Mouse (Mus musculus): ENCODE data around the gene Fam185a. TPM values are rescaled to one million over a fixed set of nuclear protein-coding genes. Genes with fewer than 3 reads are reported as not detected.

Fam185a gene
- polyA plus RNA-seq, 1 experiment from 2014 or later = 5.2 TPM

DNA sequence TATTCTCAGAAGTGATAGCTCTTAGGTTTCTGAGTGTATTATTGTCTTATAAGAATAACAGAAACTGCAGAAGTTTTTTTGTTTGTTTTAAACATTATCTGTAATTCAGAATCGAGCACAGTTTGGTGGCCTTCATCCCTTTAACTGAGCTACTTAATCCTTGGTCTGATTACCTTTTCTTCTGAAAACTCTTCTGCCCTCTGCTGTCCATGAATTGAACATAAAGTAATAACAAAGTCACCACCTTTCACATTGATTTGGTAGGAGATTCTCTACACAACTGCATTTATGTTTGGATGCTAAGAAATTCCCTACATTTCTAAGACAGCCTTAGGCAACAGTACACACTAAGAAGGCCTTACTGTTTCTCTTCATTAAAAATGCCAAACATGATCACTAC is 4.1 kb upstream of the Fam185a start:
- DNase-seq (ENCODE audit: low spot score) = peak; percentile 48

DNA sequence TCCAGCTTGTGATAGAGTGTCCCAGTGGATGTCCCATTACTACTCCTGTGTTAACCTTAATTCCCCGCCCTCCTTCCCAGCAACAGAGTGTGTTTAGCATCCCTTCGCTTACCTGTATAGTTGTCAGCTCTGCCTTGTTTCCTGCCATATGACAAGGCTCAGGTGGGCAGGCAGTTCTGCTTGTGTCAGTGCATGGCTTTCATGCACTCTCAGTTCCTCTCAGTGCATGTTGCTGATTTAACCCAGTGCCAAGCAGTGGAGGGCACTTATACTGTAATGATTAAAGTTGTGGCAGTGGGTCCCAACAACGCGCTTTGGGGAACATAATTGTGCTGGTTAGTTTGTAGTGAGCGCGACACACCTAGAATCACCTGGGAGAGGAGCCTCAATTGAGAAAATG is 1.9 kb downstream of the Fam185a start:
- DNase-seq (ENCODE audit: low spot score) = no peak

DNA sequence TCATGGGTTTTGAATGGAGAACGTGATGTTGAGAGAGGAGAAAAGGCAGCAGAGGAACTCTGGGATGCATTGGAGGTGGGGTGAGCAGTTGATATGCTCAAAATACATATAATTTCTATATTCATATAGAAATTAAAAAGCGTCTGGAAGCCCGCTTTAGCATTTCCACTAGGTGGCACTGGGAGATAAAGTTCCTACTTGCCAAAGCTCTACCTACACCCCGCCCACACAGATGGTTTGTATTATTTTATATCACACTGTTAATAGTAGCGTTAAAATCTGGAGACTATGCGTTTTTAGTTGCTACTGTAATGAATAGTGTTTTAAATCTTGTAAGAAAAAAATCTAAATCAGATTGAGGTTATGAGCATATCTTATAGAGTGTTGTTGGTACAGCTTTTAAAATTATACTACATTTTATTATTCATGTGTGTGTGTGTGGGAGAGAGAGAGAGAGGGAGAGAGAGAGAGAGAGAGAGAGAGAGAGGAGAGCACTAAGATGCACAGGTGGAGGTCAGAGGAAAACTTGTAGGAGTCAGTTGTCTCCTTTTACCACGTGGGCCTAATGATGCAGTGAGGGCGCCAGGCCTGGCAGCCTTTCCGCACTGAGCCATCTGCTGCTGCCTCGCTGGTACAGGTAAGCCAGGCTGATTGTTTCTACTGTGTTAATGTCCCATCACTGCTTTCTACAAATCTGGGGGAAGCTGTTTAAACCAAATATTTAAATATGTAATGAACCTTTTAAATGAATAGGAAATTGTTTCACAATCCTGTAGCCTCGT is 9.6 kb downstream of the Fam185a start:
- no peak for DNase-seq (ENCODE audit: low spot score)

DNA sequence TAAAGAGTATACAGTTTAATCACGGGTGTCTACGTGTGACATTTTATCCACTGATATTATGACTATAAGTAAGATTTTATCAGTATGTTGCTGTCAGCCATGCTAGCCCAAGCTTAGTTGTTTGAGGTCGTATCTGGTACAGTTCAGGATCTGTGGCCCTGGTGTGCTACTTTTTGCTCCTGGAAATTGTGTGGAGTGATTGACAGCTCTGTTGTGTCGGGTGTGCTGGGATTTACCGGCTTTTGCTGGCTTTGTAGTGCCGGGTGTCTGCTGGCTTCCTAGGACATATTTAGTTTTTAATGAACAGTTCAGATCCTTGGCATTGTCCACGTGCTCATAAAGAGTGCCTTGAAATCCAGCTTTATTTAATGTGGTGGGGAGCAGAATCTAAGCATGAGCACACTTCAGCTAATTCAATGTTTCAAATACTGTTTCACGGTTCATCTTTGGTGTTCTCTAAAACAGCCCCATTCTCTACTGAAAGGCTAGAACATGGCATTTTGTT is 11.8 kb downstream of the Fam185a start:
- no peak for DNase-seq (ENCODE audit: low spot score)

DNA sequence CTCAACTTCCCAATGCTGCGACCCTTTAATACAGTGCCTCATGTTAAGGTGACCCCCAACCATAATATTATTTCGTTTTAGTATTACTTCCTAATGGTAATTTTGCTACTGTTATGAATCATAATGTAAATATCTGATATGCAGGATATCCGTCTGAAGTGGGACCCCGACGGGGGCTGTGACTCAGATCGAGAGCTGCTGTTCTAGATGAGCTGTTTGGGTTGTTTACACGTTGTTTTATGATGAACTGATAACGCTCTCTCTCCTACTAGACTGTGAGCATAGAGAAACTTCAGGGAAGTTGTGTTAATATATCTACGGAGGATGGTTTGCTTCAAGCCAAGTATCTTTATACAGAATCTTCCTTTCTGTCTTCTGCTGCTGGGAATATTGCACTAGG is 13.7 kb downstream of the Fam185a start:
- no peak for DNase-seq (ENCODE audit: low spot score)

DNA sequence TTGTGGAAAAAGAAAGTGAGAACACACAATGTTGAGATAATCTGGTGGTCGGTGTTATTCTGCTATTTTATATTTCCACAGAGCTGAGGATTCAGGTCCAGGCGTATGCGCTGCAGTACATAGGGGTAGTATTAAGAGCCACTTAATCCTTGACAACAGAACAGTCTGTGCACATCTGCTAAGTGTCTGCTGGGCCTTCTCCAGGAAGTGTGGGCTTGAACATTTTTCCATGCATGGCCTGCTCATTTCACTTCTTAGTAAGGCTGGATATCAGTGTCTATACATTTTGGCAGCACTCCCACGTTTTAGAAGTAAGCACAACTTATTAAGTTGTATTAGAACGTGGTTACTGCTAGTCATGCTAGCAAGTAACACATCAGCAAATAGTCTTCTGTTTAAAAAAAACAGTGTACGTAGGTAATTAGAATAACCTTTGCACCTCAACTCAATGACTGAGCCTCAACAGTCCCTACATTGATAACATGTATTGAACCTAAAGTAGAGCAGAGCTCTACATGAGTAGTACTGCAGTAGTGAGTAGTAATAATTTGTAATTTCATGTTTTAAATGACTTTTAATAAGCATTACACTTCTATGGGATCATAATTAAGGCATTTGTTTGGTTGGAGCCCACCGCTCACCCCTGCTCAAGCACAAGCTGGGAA is 14.8 kb downstream of the Fam185a start:
- no peak for DNase-seq (ENCODE audit: low spot score)

DNA sequence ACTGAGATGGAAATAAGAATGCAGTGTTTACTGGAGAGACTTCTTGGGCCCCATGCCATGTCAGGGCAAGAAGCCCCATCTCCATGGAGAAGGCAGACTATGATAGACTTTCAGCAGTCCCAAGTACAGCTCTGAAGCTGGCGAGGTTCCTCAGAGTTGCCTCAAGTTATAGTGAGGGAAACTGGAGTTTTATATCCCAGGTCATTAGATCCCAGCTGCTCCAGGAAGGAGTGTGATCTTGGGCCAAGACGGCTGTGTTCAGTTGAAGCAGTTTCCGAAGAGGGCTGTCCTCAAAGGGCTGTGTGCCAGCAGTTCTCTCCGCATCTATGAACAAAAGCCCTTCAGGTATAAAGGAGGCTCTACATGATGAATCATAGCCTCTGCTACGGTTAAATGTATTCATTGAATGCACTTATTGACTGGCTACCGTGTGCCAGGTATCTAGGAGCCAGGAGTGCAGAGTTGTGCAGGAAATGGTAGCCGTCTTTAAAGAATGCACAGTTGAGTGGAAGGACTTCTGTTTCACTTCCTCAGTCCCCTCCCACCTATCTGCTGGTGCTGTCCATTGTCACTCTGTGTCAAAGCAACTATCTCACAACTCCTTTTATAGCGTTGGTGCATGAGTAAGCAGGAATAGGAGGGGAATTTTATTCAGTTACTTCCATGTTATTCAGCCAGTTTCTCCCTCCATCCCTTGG is 16.2 kb downstream of the Fam185a start:
- no peak for DNase-seq (ENCODE audit: low spot score)

DNA sequence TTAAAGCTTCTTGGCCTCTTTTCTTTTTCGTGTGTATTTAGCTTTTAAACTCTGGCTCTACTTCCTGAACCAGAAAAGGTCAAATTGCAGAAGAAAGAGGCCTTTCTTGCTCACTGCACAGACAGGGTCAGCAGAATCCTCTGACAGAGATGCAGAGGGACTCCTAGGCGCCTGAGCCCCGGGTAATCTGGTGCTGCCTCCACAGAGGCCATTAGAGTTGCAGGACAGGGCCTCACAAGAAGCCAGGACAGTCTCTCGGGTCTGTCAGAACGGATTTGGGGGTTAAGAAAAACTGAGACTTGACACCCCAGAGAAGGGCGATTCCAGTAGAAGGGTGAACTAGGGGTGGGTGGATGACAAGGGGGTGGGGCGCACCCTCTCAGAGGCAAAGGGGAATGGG is 42.6 kb downstream of the Fam185a start:
- DNase-seq (ENCODE audit: low spot score) = no peak

DNA sequence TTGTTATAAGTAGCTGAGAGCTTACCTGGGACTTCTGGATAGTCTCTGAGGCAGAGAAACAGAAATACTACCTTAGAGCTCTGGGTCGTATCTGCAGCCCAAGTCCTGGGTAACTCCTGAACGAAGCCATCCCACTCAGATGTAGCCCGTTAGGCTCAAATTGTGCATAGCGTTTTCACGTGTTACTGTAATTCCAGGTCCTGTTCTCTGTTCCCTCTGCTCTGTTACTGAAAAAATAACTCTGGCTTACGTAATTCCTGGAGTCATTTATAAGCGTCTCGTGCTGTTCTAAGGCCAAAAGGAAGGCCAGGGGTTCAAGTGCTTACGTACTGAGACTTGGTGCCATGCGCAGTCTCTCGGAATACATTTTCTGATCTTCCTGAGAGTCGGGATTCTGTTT is 43.3 kb downstream of the Fam185a start:
- no peak for DNase-seq (ENCODE audit: low spot score)

DNA sequence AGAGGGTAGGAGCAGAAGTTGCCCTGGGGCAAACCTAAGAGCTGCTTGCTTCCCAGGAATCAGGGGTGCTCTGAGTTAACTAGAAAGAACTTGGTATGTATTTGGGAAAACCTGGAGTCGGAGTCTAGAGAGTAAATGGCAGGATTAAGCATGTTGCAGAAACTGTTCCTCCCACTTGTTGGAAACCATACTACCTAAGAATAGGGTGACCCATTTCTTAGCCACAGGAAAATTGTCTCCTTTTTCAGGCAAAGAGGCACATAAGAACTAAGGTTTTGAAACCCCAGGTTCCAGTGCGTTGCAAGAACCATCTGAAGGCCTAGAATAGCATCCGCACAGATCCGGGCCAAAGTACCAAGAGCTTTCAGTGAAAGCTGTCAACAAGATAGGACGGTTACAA is 53.7 kb downstream of the Fam185a start:
- DNase-seq (ENCODE audit: low spot score) = no peak

DNA sequence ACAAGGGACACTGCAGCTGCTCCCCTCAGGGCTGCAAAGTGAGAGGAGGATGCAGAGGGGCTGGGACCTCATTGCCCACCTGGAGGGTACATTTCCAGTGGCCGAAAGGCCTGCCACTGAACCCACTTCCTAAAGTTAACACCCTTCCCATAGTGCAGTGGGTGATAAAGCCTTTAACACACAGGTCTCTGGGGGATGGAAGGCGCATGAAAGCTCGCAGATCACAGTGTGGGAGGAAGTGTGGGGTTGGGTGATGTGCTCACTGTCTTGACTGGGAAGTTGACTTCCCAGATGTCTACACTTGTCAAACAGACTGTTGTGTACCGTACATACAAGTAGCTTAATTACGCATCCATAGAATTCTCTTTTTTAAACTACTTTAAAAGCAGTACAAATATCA is 55.0 kb downstream of the Fam185a start:
- peak; percentile 20 for DNase-seq (ENCODE audit: low spot score)

DNA sequence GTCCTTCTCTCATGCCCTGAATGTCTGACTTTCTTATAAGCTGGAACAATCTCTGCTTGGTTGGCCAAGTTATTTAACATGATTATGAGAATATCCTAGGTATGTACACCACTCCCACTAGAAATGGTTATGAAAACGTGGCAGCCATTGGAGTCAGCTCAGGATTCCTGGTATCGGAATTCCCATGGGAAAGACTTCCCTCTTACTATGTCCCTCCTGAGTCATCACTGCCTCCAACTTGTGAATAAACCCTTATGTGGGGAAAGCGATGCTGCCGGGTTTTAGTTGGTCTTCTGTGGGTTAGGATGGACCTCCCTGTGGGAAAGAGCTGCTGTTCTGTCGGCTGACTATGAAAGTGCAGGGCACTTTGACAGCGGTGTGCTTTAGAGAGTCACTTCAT is 56.8 kb downstream of the Fam185a start:
- DNase-seq (ENCODE audit: low spot score) = no peak

DNA sequence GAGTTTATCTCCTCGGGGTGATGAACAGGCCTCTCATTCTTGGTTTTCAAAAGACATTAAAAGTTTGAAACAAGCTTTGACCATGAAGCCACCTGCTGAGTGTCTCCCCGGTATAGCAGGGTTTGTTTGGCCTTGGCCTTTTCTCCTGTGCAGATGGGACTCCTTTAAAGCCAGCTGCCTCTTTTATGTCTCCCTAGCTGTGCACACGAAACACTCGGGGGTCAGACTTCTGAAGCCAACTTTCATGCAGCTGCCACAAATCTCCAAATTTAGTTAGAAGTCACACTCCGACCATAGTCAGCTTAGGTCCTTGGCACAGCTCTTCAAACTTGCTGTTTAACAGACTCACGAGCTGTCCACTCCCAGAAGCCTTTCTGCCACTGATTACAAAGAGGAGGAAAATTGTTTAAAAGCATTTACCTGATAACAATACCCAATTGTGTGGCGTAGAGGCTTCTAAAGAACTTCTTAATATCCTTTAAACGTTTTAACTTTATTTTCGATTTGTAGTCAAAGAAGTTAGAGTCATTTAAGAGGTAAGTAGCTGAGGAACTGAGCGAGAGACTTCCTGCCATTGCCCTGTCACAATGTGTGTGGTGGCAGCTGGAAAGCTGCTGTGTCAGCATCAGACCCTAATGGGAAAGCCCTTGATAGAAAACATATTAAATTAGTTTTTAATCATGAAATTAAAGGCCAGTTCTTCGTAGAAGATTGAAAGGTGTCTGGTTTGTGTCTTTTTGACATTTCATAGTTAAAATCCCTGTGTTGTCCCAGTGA is 57.9 kb downstream of the Fam185a start:
- peak; percentile 17 for DNase-seq (ENCODE audit: low spot score)

DNA sequence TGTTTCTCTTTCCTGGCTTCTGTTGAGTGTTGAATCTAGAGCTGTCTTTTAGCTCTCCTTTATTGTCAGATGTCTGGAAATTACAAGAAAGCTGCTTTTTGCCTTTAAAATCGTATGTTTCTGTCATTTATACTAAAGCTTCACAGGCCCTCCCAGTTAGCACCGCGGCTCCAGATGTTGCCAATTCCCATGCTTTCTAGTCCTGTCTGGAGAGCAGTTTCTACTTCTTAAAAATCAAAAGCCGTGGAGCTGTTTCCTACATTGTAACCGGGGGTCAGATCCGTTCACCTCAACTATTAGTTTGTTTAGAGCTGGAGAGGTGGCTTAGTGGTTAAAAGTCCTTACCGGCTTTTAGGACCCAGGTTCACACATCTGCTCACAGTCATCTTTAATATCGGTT is 58.5 kb downstream of the Fam185a start:
- DNase-seq (ENCODE audit: low spot score) = no peak

DNA sequence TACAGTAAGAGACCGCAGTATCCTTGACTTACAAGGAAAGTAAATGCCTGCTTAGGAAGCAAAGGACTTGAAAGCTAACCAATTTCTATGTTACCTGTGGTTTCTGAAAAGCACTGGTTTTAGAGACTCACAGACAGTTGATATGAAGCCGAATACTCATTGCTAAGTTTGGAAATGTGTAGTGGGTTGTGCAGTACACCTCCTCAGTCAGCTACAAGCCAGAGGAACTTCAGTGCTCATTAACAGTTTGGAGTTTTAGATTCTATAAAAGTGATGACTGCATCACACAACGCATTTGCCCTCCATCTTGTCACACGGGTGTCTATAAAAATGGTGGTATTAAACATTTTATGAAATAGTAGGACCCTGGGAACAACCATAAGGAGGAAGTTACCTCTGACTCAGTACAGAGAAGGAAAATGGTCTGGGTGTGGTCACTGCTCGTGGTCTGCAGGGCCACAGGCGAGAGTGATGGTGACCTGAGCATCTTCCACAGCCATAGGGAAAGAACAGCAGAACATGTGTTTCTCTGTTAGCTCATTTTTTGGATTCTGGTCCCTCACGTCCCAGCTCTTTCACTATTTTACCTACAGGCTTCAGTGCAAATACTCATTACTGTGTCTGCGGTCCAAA is 60.6 kb downstream of the Fam185a start:
- no peak for DNase-seq (ENCODE audit: low spot score)

DNA sequence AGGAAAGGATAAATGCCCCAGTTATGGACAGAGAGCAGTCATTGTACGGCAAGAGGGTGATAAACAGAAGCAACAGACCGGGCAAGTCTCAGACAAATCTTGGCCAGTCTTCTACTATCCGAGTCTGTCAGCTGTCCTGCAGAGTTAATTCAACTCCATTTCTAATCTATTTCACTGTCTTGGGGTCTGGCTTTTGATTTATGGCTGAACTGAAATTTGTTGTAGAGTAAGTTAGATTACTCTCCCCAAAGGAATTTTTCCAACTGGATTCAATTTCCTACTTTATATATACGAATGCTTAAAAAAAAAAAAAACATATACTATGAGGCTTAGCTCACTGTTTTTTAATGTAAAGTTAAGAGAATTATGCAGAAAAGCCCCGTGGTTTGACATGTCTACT is 62.0 kb downstream of the Fam185a start:
- DNase-seq (ENCODE audit: low spot score) = no peak

DNA sequence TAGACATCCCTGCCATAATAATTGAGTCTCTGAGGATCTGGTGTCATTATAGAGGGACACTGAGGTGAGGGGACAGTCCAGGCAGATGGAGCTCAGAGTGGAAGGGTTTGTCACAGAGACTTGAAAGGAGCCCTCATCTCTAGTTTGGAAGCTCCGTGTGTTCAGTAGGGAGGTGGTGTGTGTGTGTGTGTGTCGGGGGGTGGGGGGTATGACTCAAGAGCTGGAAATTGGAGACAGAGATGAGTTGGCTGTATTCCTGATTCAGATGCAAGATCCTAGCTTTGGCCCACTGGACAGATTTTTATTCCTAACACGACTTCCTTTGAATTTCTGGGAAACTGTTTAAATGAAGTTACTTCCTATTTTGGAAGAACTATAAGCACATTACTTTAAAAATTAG is 62.5 kb downstream of the Fam185a start:
- no peak for DNase-seq (ENCODE audit: low spot score)

DNA sequence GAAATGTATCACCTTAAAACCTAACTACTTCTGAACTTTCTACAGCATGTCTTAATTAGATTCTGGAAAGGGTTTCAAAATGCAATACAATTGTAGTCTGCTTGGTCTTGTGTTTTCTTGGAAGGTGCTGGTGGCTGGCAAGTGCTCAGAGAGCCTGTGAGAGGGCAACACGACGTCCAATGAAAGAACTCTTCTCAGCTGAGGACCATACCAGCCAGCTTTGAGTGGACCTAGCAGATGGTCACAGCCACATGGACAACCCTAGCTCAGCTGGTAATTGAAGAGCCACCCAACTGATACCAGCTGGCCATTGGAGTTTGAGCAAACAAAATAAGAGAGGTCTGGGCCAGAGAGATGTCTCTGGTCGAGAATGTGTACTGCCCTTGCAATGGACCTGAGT is 63.0 kb downstream of the Fam185a start:
- no peak for DNase-seq (ENCODE audit: low spot score)

DNA sequence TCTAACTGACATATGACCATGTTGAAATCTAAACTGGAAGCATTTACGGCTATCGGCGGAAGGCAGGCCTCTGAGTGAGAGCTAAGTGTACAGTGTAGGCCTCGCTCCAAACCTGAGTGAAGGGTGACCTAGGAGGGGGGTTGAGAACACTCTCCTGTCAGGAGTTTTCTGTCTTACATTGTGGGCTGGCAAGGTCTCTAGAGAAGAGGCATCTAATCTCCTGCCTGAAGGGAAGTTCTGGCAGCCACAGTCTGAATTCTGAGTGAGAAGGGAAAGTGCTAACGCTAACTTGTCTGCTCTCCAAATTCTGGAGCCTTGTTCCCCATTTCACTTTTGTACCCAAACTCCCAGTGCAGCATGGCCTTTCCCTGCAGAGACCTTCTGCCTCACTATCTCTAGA is 63.7 kb downstream of the Fam185a start:
- no peak for DNase-seq (ENCODE audit: low spot score)

DNA sequence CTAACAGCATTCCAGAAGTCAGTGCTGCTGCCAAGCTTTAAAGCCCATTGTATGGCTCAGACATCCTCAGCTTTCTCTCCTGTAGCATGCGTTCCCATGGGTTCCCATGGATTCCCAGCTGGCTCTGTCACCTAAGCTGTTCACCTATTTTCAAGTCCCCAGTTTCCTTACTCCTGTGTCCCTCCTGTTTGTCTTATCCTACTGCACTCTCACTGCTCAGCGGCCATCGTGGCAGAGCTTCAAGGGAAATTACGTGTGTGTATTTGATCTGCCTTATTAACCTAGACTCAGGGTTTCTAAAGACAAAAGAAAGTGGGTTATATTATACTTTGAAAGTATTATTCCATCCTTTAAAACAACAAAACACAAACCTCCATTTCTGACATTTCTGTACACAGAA is 64.4 kb downstream of the Fam185a start:
- no peak for DNase-seq (ENCODE audit: low spot score)

DNA sequence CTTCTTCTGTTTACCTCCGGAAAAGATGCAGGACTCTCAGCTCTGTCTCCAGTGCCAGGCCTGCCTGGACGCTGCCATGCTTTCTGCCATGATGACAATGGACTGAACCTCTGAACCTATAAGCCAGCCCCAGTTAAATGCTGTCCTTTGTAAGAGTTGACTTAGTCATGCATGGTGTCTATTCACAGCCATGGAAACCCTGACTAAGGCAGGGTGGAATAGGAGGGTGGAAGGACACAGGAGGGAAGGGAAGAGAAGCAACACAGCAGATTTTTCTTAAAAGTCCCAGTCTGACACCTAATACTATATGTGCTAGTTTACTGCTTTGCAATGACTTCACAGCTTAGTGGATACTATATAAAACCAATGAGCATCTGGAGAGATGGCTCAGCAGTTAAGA is 66.7 kb downstream of the Fam185a start:
- no peak for DNase-seq (ENCODE audit: low spot score)

Measured in thymus, postnatal 0 days (tissue).